Mouse (Mus musculus) kidney, embryonic 14.5 days (tissue): ENCODE measurements around the gene Nmral1. TPM values are rescaled to one million over a fixed set of nuclear protein-coding genes. Genes with fewer than 3 reads are reported as not detected.
"Not testable (repeated sequence)": the region's sequence is repeated elsewhere in the genome, so short reads cannot be mapped to it uniquely, and the experiment has no call there.

Experiments
- ATAC-seq: fragments of 200-750 bp; cut with Nextera tagmentation; 2 replicates; pipeline ENCODE4 v1.8.0; 2017; ENCODE audit warnings: moderate number of reproducible peaks, mild to moderate bottlenecking, moderate TSS enrichment, moderate library complexity; ENCODE audit not compliant: low FRiP score, low TSS enrichment
- H3K27ac ChIP-seq: fragments of 300-500 bp; sonication (generic); 2 replicates; pipeline ENCODE4 v1.5.1; 2014; ENCODE audit warnings: low read depth, mild to moderate bottlenecking, low read length, moderate library complexity, mixed read lengths
- H3K27me3 ChIP-seq: fragments of 300-500 bp; sonication (generic); 2 replicates; pipeline ENCODE4 v1.6.1; 2014; ENCODE audit warnings: mild to moderate bottlenecking, low read length; ENCODE audit not compliant: control insufficient read depth, insufficient read depth
- H3K36me3 ChIP-seq: fragments of 300-500 bp; sonication (generic); 2 replicates; pipeline ENCODE4 v1.6.1; 2014; ENCODE audit warnings: low read length, mixed read lengths; ENCODE audit not compliant: control insufficient read depth, insufficient read depth
- H3K4me1 ChIP-seq: fragments of 300-500 bp; sonication (generic); 2 replicates; pipeline ENCODE4 v1.6.1; 2014; ENCODE audit warnings: low read length, mixed read lengths; ENCODE audit not compliant: control insufficient read depth, insufficient read depth
- H3K4me2 ChIP-seq: fragments of 300-500 bp; sonication (generic); replicated peaks from 2 replicates; pipeline ENCODE4 v1.6.1; 2014; ENCODE audit warnings: low read depth, mild to moderate bottlenecking, low read length
- H3K4me3 ChIP-seq: fragments of 300-500 bp; sonication (generic); 2 replicates; pipeline ENCODE4 v1.5.1; 2014; ENCODE audit warnings: mild to moderate bottlenecking, low read length
- H3K9ac ChIP-seq: fragments of 300-500 bp; sonication (generic); 2 replicates; pipeline ENCODE4 v1.6.1; 2014; ENCODE audit warnings: low read depth, mild to moderate bottlenecking, low read length, moderate library complexity
- H3K9me3 ChIP-seq: fragments of 300-500 bp; sonication (generic); 2 replicates; pipeline ENCODE4 v1.6.1; 2016; ENCODE audit warnings: low read length; ENCODE audit not compliant: control insufficient read depth
- WGBS: fragments of 180-500 bp; shearing (Covaris S2); extraction: QIAGEN DNeasy Blood & Tissue Kit; methylation state at CpG from one replicate; pipeline ENCODE4 v1.1.7; 2014; 5-methylcytosine and 5-hydroxymethylcytosine counted together
- polyA plus RNA-seq: library from polyadenylated mRNA; unstranded; fragments of >200 nt; fragmentation: Nextera tagmentation; extraction: Ambion mirVana; gene quantifications from 2 replicates; pipeline ENCODE4 v1.2.1, GENCODE M21; 2014

The Nmral1 gene
- 132 and 145 TPM in 2 replicates for polyA plus RNA-seq

GRCm38 (mm10) chr16:4718753-4719518 is at the start of gene Nmral1:
TSS of gene Nmral1 (minus strand) at chr16:4719356.
- H3K4me1 ChIP-seq: no peaks in the 10 kb centered on the region
- peak within 1 kb of the TSS; percentile 73 for H3K9ac ChIP-seq
- H3K4me2 ChIP-seq: peak within 1 kb of the TSS; percentile 57
- peak within 1 kb of the TSS; percentile 83 for H3K27ac ChIP-seq
- no peaks in the 10 kb centered on the region for H3K27me3 ChIP-seq
- no peaks in the 10 kb centered on the region for H3K9me3 ChIP-seq
- peak; percentile 94 for ATAC-seq
- H3K4me3 ChIP-seq: peak within 1 kb of the TSS; percentile 63
- H3K36me3 ChIP-seq: peaks cover 24% of the 10 kb centered on the region
- WGBS: 7% methylated on average over 33 of the region's 33 CpGs

GRCm38 (mm10) chr16:4768719-4769118 is 49.6 kb upstream of the Nmral1 start:
- H3K27ac ChIP-seq: no peak overlapping the region
- WGBS: 98% methylated on average over 5 of the region's 5 CpGs
- H3K4me1 ChIP-seq: no peaks in the 10 kb centered on the region
- no peak overlapping the region for H3K4me3 ChIP-seq
- H3K36me3 ChIP-seq: peaks cover 70% of the 10 kb centered on the region
- H3K9ac ChIP-seq: no peak overlapping the region
- H3K27me3 ChIP-seq: no peaks in the 10 kb centered on the region
- H3K9me3 ChIP-seq: no peaks in the 10 kb centered on the region
- ATAC-seq: no peak
- H3K4me2 ChIP-seq: no peak overlapping the region

- ATAC-seq: no peak
- Histone ChIP-seq H3K27ac (no peak overlapping the region), H3K4me1 (no peaks in the 10 kb centered on the region), H3K36me3 (peaks cover 81% of the 10 kb centered on the region), H3K9me3 (no peaks in the 10 kb centered on the region), H3K4me2 (no peak overlapping the region), H3K4me3 (no peak overlapping the region), H3K9ac (no peak overlapping the region), H3K27me3 (no peaks in the 10 kb centered on the region)
- WGBS: 81% methylated on average over 6 of the region's 6 CpGs
These were observed 48.0 kb upstream of the Nmral1 start for GRCm38 (mm10) chr16:4767012-4767790.

GRCm38 (mm10) chr16:4765852-4766251 is 46.7 kb upstream of the Nmral1 start:
- H3K4me1 ChIP-seq: no peaks in the 10 kb centered on the region
- no peaks in the 10 kb centered on the region for H3K9me3 ChIP-seq
- no peaks in the 10 kb centered on the region for H3K27me3 ChIP-seq
- H3K4me2 ChIP-seq: no peak overlapping the region
- no peak overlapping the region for H3K4me3 ChIP-seq
- peaks cover 81% of the 10 kb centered on the region for H3K36me3 ChIP-seq
- no peak for ATAC-seq
- WGBS: 92% methylated on average over 2 of the region's 2 CpGs
- H3K27ac ChIP-seq: no peak overlapping the region
- no peak overlapping the region for H3K9ac ChIP-seq

GRCm38 (mm10) chr16:4763276-4763675 is 44.1 kb upstream of the Nmral1 start:
- no peak overlapping the region for H3K9ac ChIP-seq
- H3K9me3 ChIP-seq: no peaks in the 10 kb centered on the region
- WGBS: 39% methylated on average over 2 of the region's 2 CpGs
- H3K27me3 ChIP-seq: no peaks in the 10 kb centered on the region
- H3K4me3 ChIP-seq: no peak overlapping the region
- H3K4me1 ChIP-seq: no peaks in the 10 kb centered on the region
- no peak overlapping the region for H3K4me2 ChIP-seq
- ATAC-seq: 0 out of 2 replicates have a peak, but pooled peaks have one; percentile 71
- H3K36me3 ChIP-seq: peaks cover 56% of the 10 kb centered on the region
- H3K27ac ChIP-seq: no peak overlapping the region

- H3K9ac ChIP-seq: no peak overlapping the region
- no peak overlapping the region for H3K4me2 ChIP-seq
- H3K9me3 ChIP-seq: no peaks in the 10 kb centered on the region
- no peak overlapping the region for H3K27ac ChIP-seq
- H3K4me1 ChIP-seq: no peaks in the 10 kb centered on the region
- H3K27me3 ChIP-seq: no peaks in the 10 kb centered on the region
- ATAC-seq: no peak
- H3K4me3 ChIP-seq: no peak overlapping the region
- peaks cover 48% of the 10 kb centered on the region for H3K36me3 ChIP-seq
- WGBS: 93% methylated on average over 4 of the region's 4 CpGs
These were observed 43.3 kb upstream of the Nmral1 start for GRCm38 (mm10) chr16:4762437-4762836.

GRCm38 (mm10) chr16:4756660-4757335 is 37.6 kb upstream of the Nmral1 start:
- H3K9ac ChIP-seq: peak overlapping the region; percentile 47; the same call in 1 of the 2 replicates
- WGBS: 7% methylated on average over 22 of the region's 42 CpGs
- H3K9me3 ChIP-seq, H3K36me3 ChIP-seq, H3K4me1 ChIP-seq, H3K27me3 ChIP-seq: not testable (repeated sequence)
- peak overlapping the region; percentile 14; the same call in 1 of the 2 replicates for H3K27ac ChIP-seq
- H3K4me3 ChIP-seq: peak overlapping the region; percentile 41
- peak overlapping the region; percentile 18 for H3K4me2 ChIP-seq
- peak; percentile 87 for ATAC-seq

- WGBS: 59% methylated on average over 3 of the region's 3 CpGs
- H3K27me3 ChIP-seq: no peaks in the 10 kb centered on the region
These were observed 34.9 kb upstream of the Nmral1 start for GRCm38 (mm10) chr16:4754045-4754444.

More at GRCm38 (mm10) chr16:4754045-4754444, 34.9 kb upstream of the Nmral1 start:
- no peaks in the 10 kb centered on the region for H3K4me1 ChIP-seq
- peaks cover 5% of the 10 kb centered on the region for H3K9me3 ChIP-seq
- no peak overlapping the region for H3K27ac ChIP-seq
- no peak overlapping the region for H3K4me2 ChIP-seq
- H3K4me3 ChIP-seq: no peak overlapping the region
- H3K36me3 ChIP-seq: no peaks in the 10 kb centered on the region
- no peak for ATAC-seq
- H3K9ac ChIP-seq: no peak overlapping the region
